Mouse (Mus musculus): ENCODE measurements at regions not wholly inside any gene's neighbourhood (a gene's known extent, or its start where the extent isn't known, plus 50 kb on each side); places are given as distances from the start of the nearest gene placed in this dataset.

DNA sequence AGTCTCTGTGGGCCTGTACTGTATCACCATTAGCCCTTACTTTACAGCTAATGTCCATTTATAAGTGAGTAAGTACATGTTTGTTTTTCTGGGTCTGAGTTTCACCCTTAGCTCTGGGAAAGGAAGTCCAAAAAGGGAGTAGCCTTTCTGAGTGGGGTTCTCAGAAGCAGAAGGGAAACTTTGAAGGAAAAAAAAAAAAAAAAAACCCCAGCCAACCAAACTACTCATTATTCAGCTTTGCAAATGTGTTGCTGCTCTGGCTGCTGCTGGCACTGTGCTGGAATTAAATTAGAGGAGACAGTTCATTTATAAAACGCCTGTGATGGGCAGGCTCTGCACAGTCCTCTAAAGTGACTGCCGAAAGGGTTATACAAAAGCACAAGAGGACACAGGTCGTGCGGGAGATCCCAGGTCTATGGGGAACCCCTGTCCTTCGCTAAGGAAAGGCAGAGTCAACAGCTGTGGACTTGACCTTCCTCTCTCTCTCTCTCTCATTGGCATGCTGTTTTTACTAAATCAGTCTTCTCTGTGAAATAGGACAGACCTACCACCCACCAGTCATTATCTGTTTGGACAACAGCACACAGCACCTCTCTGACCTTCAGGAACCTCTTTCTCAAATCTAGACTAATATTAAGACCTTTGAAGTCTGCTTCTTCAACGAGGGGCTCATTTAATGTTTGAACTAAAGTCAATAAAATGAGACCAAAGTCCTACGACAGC is 165.4 kb downstream of the Cd47 start:
- DNase-seq: no peak

DNA sequence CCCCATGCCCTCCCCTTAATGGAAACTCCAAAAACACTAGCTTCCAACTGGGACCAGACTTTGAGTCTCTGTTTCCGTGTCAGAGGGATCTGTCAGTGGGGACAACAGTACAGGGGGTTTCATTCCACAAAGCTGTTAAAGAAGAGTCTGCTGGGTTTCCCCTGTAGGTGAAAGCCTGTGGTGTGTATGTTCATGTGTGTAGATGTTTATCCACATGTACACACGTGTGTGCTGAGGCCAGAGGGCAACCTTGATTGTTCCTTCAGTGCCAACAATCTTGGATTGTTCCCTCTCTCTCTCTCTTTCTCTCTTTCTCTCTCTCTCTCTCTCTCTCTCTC is 165.9 kb downstream of the Cd47 start:
- DNase-seq: no peak

DNA sequence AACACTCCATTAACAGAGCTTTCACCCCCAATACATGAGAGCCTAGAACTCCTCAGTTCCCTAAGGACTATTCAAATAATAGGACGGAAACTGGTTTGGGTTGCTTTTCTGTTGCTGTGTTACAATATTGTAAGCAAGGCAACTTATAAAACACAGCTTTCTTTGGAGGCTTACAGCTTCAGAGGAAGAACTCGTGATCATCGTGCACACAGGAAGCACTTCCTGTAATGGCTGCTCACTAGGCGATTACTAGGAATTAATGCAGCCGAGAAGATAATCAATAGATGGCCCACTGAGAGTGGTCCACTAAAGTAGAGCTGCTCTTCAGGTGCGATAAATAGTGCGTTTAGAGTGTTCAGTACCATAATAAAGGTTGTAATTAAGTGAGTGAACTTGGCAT is 166.8 kb downstream of the Cd47 start:
- DNase-seq: no peak

DNA sequence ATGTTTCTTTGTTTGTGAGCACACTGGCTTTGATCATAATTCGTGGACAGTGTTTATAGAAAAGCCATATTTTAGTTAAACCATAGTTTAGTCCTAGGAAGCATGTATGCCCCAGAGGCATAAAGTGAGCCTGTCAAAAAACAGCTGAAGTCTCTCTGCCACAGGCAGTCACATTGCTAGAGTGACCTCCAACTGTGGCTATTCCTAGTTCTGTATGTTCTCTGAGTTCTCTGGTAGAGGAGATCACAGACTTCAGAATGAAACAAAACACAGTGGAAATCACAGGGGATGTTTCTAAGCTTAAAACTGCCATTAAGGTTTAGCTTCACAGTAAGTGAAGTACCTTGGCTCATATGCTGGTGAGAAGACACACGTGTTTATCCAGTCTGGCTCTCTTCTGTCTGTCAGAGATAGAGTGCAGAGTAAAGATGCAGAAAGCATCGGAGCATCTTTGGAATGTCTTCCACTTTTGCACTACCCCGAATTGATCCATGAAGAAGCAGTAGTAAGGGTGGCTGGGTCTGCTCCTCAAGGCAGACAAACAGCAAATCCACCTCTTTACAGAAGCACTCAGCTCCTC is 168.0 kb downstream of the Cd47 start:
- DNase-seq: no peak

DNA sequence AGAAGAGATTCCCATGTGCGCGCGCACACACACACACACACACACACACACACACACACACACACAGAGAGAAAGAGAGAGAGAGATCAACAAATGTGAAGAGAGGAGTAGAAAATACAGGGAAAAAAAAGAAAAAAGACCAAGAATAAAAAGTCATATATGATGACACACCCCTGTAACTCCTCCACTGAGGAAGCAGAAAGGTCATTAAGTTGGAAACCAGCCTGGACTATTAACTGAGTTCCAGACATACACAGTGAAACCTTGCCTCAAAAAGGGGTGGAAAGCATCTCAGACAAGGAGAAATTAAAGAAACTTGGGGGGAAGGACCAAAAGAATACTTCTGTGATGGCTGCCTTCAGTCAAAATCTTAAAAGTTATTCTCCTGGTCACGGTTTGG is 168.7 kb downstream of the Cd47 start:
- DNase-seq: no peak

DNA sequence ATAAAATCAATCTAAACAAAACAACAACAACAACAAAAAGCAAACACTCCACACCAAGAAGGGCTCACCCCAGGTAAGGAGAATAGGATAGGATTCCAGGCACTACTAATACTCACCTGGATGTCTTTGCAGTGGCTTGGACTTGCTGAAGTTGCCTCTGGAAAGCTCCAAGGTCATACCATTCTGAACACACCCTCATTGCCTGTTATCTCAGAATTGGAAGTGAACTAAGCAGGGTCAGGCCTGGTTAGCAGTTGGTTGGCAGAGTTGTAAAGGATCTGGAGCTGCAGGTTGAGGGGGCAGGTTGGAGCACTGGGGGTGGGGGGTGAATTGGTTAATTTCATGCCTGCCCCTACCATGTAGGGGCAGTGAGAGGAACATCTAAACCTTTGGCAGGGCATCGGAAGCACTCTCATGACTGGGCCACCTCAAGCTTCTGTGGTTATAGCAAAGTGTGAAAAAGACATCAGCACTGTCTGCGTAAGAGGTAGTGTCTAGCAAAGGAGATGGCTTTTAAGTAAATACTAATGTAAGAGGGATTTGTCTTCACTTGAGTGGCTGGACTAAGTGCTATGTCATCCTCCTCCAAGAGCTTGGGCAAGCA is 169.5 kb downstream of the Cd47 start:
- no peak for DNase-seq

DNA sequence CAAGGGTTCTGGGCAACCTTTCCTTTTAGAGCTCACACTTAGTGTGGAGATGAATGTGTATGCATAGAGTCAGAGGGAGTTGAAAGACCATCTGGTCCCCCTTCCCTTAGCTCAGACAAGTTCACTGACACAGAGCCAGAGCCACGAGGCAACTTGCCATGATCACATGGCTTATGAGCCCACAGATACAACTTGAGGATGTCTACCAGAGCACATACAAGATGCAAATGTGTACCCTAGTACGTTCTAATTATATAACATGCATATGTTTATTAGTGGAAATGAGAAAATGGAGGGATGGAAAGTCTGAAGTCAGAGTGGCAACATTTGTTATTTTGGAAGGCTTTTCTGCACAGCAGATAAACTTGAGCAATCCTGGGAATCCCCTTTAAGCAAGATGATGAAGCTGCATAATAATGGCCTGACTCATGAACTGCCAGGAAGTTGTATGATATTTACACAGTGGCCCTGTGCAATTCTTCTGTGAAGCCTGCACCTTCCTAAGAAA is 170.0 kb downstream of the Cd47 start:
- no peak for DNase-seq

DNA sequence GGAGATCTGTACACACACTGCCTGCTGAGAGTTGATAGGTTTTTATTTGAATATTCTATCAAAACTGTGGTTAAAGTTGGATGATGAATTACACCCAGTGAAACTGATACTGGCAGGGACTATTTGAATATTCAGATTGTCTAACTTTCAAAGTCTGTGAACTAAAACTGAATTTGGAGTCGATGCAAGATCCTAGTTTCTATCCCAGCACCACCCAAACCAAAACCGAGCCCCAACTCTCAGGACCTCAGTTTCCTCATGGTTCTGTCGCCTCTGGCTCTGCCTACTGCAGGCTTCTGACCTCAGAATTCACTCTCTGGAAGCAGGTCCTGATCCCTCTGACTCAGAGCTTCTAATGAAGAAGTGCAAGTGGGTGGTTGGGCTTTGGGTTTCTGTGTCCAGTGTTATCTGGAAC is 170.8 kb downstream of the Cd47 start:
- no peak for DNase-seq

DNA sequence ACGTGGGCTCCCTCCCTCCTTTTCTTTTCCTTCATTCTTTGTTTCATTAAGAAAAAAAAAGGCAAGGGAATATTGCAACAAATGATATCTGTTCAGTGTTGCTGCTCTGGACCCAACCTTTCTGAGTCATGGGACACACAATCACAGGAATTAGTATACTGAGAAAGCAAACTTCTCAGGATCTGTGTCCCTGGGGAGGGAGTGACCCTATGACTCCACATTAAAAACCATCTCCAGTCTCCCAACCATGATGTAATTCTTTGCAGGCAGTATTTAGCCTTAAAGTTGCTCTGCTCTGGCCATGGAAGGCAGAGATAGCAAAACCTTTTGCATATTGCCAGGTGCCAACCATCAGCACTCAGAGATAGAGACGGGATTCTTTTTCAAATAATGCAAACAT is 176.9 kb downstream of the Cd47 start:
- DNase-seq: no peak

DNA sequence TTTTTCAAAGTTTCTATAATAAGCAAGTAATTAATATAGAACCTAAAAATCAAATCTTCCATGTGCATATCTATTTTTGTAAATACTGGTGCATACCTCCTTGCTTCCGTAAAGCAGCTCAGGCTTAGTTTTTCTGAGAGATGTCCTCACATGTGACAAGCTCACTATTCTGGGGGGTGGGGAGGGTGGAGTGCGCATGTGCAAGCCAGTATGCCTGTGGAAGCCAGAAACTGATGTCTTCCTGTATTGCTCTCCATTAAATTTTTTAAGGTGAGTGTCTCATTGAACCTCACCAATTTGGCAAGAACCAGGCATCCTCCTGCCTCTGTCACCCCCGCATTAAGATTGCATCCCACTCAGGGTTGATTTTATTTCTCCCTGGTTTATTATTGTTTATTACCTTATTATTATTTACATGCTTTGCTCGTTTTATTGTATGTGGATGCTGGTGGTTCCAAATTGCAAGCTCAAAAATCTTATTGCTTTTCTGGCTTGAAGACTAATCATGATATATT is 179.2 kb downstream of the Cd47 start:
- no peak for DNase-seq

DNA sequence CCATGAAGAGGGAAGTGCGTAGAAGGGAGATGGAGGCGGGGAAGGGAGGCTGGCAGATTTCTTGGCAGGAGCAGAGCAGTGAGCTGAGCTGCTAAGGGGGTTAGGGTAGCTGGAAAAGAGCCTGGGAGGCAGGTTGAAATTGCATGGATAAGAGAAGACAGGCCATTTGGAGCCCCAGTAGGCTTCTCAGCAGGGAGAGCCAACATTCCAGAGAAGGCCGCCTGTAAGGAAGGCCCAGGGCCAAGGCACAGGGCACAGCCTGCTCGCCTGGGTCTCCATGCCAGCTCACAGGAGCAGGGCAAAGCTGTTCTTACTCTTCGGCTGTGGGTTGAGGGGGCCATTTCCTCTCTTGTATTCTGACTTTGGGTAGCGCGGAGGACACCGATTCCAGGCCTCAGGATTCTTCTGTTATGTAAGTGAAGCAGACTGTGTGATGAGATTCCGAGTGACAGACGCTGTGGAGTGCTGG is 179.9 kb downstream of the Cd47 start:
- no peak for DNase-seq

DNA sequence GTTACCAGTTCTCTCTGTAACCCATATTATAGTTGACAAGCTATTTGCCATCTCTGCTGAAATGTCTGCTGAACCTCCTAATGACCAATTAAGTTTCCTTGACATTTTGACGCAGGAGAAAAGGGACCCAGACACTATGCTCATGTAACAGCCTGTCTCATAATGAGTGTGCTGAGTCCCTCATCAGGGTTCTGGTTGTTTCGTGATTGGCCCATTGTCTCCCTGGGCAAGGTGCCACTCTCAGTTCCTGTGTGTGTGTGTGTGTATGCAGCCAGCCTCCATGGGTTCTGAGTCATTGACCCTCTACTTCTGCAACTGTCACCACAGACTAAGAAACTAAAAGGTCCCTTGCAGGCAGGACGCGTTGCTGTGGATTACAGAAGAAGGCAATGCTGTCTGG is 181.8 kb downstream of the Cd47 start:
- DNase-seq: no peak

DNA sequence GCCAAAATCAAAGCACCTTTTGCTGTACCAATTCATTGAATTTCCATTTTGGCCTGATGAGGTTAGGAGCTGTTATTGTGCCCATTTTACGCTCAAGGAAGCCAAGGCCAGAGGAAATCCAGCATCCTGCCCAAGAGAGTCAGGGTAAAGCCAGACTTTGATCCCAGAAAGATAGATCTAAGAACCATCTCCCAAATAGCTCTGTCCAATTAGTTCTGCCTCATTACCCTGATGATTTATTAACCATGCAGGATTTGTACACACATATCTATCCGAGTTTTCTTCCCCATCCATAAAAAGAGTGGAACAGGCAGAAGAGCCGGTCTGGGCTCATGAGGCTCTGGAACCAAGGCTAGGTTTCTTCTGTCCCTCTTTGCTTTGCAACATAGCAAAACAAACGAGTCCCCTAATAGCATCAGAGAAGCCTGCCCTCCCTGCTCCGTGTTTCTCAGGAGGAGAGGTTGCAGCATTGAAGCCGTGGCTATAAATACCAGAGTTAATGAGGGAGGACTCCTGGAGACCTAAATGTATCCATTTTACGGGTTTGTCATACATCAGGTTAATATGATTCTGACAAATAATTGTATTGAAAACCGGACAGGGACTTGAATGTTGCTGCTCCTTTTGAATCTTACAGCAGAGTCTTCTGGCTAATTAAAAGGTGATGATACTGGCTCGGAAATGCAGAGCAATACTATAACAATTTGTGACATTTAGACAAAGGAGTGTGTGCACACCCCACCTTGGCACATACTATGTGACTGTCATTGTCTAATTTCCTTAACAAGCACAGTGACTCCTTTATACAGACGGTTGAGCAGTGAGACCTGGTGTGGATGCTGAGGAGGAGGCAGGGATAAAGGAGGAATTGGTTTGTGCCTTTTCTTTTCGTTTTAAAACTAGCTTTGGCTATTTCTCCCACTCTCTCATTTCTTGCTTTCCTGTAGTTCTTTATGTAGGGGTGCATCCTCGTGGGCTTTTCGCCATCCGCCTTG is 185.0 kb downstream of the Cd47 start:
- no peak for DNase-seq

DNA sequence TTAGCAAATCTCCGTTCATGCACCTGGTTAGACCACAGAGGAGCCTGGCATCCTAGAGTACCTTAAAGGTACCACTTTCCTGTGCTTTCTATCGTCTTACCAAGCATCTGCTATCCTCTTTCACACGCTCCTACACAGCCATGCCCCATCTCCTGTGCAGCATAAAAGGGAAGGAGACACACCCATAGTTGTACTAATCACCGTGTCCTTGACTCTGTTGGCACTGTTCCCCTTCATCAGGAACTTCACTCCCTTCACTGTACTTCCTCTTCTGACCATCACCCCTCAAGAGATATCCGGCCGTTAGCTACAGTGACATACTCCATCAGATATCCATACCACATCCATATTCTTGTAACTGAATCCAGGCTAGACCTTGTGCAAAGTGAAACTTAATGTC is 186.6 kb downstream of the Cd47 start:
- DNase-seq: no peak

DNA sequence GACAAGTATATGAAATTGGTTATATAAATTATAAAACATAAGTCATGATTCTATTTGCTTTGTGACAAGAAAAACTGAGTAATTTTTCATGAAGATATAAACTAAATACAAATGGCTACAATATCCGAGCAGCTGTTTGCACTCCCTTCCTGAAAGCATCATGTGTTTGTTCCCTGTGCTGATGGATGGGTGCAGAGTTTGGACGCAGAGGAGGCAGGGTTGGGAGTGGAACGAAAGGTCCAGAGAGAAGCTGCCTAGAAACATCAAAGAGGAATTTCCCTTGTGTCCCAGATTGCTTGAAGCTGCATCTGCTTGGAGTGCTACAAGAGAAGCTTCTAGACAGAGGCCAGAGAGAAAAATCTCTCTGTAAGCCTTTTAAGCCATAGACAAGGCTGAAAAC is 195.5 kb downstream of the Cd47 start:
- no peak for DNase-seq

DNA sequence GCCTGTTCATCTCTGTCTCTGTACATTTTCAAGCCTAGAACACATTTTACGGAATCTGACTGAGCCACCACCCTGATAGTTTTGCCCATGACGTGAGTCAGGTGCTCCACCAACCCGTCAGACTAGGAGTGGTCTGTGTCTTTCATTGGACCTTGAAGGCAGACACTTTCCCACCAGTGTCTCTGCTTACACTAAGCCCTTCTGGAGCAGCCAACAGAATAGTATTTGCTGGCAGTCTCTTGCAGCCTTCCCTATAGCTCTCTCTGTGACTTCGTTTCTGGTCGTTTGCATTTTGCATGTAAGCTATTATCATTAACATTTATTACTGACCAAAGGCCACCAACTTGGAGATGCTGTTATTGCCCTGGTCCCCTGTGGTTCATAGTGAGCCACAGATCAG is 196.3 kb downstream of the Cd47 start:
- no peak for DNase-seq

DNA sequence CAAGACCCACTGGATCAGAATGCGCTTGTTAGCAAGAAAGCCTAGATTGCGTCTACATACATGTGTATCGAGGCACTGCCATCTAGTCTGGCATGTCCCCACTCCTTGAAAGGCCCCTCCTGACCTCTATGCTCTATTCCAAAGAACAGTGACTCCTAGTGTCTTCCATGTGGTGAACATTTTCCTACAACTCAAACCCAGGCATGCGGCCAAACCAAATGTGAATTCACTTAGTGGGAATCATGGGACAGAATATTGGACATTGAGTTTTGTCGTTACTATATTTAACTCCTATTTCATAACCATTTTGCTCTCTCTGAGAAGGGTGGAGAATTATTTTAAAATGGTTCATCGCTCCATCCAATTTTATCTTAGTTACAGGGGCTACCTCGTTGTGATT is 196.7 kb downstream of the Cd47 start:
- DNase-seq: no peak

DNA sequence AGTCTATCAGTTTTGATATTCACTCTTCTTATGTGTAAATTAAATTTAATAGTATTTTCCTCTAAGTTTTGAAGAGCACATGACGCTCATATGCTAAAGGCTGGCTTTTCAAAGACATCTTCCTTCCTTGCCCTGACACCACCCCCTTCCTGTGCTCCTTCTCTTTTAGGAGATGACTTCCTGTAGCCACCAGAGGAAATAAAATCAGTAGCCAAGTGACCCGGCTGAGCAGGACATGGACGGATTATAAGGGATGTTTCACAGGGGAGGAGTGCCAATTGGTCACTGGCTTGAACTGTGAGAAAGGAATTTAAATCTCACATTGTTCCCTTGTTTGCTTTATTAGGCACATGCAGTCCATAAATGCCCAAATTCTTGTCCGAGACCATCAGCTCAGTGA is 200.5 kb downstream of the Cd47 start:
- no peak for DNase-seq

DNA sequence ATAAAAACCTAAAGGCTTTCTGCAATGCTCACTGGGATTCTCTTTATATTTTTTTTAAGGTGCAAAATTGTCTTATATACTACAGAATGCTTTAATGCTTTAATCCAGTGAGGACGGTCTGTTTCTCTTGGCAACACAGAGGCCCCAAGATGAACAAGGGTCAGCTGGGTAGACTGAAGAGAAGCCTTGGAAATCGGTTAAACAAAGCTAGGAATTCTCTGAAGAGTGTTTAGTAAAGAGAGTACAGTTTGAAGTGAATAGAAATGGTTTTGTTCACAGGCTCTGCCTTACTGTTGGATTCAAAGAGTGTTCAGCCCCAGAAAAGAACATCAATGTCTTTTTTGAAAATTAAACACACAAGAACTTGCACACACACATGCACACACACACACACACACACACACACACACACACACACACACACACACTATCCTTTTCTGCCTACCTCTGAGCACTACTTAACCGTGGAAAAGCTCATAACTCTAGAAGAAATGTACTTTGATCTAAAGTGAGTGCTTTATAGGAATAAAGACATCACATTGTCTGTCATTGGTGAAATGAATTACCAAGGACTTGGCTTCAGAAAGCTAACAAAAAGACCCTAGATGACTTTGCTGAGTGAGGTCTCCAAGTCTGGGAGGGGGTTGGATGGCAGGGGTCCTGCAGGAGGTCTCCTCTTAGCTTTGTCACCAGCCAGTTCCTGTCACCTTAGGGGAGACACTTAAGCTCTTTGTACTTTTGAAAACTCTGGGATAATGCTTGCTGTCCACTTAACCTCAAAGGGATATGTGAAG is 201.5 kb downstream of the Cd47 start:
- no peak for DNase-seq

DNA sequence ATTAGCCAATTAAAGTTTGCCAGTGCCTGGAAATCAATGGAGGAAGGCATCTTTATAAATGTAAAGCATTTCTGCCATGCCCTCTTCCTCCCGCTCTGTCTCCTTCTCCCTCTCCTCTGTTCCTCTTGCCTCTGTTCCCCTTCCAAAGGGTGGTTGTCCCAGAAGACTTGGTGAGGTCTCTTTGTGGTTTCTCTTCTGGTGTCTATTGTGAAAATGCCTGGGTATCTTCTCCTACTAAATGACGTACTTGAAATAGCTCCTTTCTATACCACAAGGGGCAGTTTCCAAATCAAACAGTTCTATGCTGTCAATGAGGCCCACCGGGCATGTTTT is 202.1 kb downstream of the Cd47 start:
- DNase-seq: no peak

DNA sequence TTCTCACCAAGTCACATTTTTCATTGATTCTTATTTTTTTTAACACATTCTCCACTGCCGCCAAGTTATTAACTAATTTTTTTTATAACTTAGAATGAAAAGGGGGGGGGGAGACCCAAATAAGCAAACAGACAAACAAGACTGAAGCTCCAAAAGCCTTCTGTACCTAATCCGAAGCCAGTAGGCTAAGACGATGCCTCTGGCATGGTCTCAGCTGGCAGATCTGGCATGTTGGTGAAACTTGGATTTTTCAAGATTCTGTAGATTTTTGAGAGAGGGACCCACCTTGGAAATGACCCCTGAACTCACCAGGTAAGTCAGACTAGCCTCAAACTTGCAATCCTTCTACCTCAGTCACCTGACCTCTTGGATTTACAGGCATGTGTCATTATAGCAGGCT is 208.7 kb downstream of the Cd47 start:
- no peak for DNase-seq

DNA sequence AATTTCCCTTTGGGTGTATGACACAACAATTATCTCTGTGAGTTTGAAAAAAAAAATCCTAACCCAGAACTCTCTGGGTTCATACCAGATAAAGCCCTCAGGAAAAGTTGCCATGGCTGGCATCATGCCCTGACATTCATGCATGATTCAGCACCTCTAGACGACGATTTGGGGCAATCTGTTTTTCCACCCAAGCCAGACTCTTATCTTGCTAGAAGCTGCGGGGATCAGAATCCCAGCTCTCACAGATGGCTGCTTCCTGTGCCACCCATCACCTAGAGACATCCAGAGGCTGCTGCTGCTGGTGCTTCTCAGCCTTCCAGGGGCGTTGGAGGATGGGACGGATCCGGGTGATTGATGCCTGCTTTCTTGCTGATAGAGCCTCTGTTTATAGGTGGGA is 209.2 kb downstream of the Cd47 start:
- DNase-seq: no peak
